Mouse (Mus musculus) naive thymus-derived CD4-positive, alpha-beta T cell, adult 2 months (primary cell): ENCODE data around the gene As3mt.
A peak's percentile ranks its signal among the peaks of the same experiment; 100 is the strongest.
"Not testable (repeated sequence)": the region's sequence is repeated elsewhere in the genome, so short reads cannot be mapped to it uniquely, and the experiment has no call there.

ENCODE experiments used
- DNase-seq: peaks from one replicate; pipeline ENCODE4 v3.0.0-alpha.2; 2011; ENCODE audit warnings: low read depth

Gene As3mt

GRCm38 (mm10) chr19:46752235-46752634 lies 45.0 kb downstream of the As3mt start:
- DNase-seq, result no peak

- DNase-seq, result peak; percentile 56
Observed at GRCm38 (mm10) chr19:46755066-46755465, 47.8 kb downstream of the As3mt start.

- no peak for DNase-seq
Observed at GRCm38 (mm10) chr19:46756221-46756620, 49.0 kb downstream of the As3mt start.

GRCm38 (mm10) chr19:46759096-46759495 lies 51.8 kb downstream of the As3mt start:
- peak; percentile 63 for DNase-seq

GRCm38 (mm10) chr19:46759909-46760308 lies 52.7 kb downstream of the As3mt start:
- DNase-seq, result not testable (repeated sequence)

- DNase-seq, result peak; percentile 94
Observed at GRCm38 (mm10) chr19:46760375-46761160, 53.3 kb downstream of the As3mt start.

GRCm38 (mm10) chr19:46761247-46761946 lies 54.1 kb downstream of the As3mt start, which contains the start of gene Cnnm2:
Gene Cnnm2 (plus strand): TSS chr19:46761596.
- peak; percentile 99 for DNase-seq

- DNase-seq, result no peak
Observed at GRCm38 (mm10) chr19:46761971-46762290, 54.7 kb downstream of the As3mt start.

GRCm38 (mm10) chr19:46762291-46762991 lies 55.2 kb downstream of the As3mt start:
- peak; percentile 57 for DNase-seq

- no peak for DNase-seq
Observed at GRCm38 (mm10) chr19:46762992-46763342, 55.7 kb downstream of the As3mt start.

- no peak for DNase-seq
Observed at GRCm38 (mm10) chr19:46763356-46763755, 56.1 kb downstream of the As3mt start.

GRCm38 (mm10) chr19:46763932-46764762 lies 56.9 kb downstream of the As3mt start:
- no peak for DNase-seq

- no peak for DNase-seq
Observed at GRCm38 (mm10) chr19:46764763-46765117, 57.5 kb downstream of the As3mt start.

GRCm38 (mm10) chr19:46766125-46766524 lies 58.9 kb downstream of the As3mt start:
- DNase-seq, result no peak

- no peak for DNase-seq
Observed at GRCm38 (mm10) chr19:46769759-46770158, 62.5 kb downstream of the As3mt start.

GRCm38 (mm10) chr19:46771801-46772200 lies 64.5 kb downstream of the As3mt start:
- DNase-seq, result no peak

- DNase-seq, result no peak
Observed at GRCm38 (mm10) chr19:46776391-46776790, 69.1 kb downstream of the As3mt start.

GRCm38 (mm10) chr19:46776850-46777249 lies 69.6 kb downstream of the As3mt start:
- no peak for DNase-seq

- DNase-seq, result no peak
Observed at GRCm38 (mm10) chr19:46777928-46778680, 70.8 kb downstream of the As3mt start.

GRCm38 (mm10) chr19:46779130-46779529 lies 71.9 kb downstream of the As3mt start:
- DNase-seq, result not testable (repeated sequence)

GRCm38 (mm10) chr19:46784038-46784437 lies 76.8 kb downstream of the As3mt start:
- DNase-seq, result no peak
